Mouse (Mus musculus) frontal cortex, postnatal 25 days (tissue): ENCODE measurements around the gene Ugt1a6a.

ENCODE experiments used
- DNase-seq, 2 experiments: peaks; one replicate each; pipeline ENCODE4 v3.0.0; 2022; ENCODE audit warnings: low spot score in 2 of 2

The Ugt1a6a gene

DNA sequence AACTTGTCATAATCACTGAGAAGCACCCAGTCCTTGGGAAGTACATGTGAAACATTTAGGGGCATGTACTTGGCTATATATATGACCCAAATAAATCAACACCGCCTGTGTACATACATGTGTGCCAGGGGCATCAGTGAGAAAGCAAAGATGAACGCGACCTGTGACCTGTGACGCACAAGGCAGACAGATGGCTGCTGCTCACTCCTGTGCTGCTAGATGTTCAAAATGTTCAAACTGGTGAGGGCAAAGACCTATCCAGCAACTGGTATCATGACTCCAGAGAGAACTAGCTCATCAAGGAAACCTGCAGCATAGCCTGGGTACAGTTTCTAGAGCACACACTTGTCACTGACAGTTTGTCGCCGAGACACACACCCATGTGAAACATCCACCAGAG lies 132.9 kb downstream of the Ugt1a6a start:
- DNase-seq, result no peak

- DNase-seq, result no peak
Observed at GRCm38 (mm10) chr1:88268070-88268469, 133.5 kb downstream of the Ugt1a6a start.
